Comparison of ENCODE assay signal across 14 mouse cellular contexts in genomic region chr7:84361086-84361684, GRCm38 (mm10). TPM values are rescaled to one million over a fixed set of nuclear protein-coding genes. Genes with fewer than 3 reads are reported as not detected.
DNase-seq lines count a peak whose midpoint lies in the region; ATAC-seq and TF ChIP-seq lines count a peak whose summit lies in the region.
"Had no signal": no experiment of that assay in that cellular context is flagged by ENCODE, and none has a peak within 500 bp of the region (broad histone marks: within the 10 kb centered on the region; RNA-seq: fewer than 3 reads in every experiment).

No protein-coding gene starts in this region.

- no peaks in the 10 kb centered on the region for H3K4me1 ChIP-seq in midbrain, postnatal 0 days (ENCODE audit: insufficient read depth, low read length)
- peaks cover 13% of the 10 kb centered on the region for H3K4me1 ChIP-seq in midbrain, embryonic 15.5 days
- H3K4me1 ChIP-seq in kidney, postnatal 0 days (replicated peaks; ENCODE audit: insufficient read depth, low read length) = no peaks in the 10 kb centered on the region
- H3K4me1 ChIP-seq in stomach, postnatal 0 days (replicated peaks; ENCODE audit: control insufficient read depth, insufficient read depth) = no peaks in the 10 kb centered on the region
- H3K4me1 ChIP-seq: liver, embryonic 15.5 days had no signal

- H3K27me3 ChIP-seq in midbrain, postnatal 0 days (ENCODE audit: insufficient read depth, low read length) = no peaks in the 10 kb centered on the region
- no peaks in the 10 kb centered on the region for H3K27me3 ChIP-seq in midbrain, embryonic 15.5 days (replicated peaks)
- H3K27me3 ChIP-seq in kidney, postnatal 0 days (ENCODE audit: insufficient read depth, low read length) = no peaks in the 10 kb centered on the region
- no peaks in the 10 kb centered on the region for H3K27me3 ChIP-seq in stomach, postnatal 0 days (ENCODE audit: control insufficient read depth, insufficient read depth, low read length)
- H3K27me3 ChIP-seq: heart, embryonic 15.5 days; liver, embryonic 15.5 days had no signal

- intact Hi-C loops in gastrocnemius, postnatal 36 days (cut with DNase I) = no loop called here

- TF ChIP-seq CTCF in midbrain, postnatal 0 days (IDR thresholded peaks at IDR 0.05) = no peak
- TF ChIP-seq CTCF in kidney, postnatal 0 days (IDR thresholded peaks at IDR 0.05; ENCODE audit: low read depth) = no peak
- no peak for TF ChIP-seq CTCF in stomach, postnatal 0 days (IDR thresholded peaks at IDR 0.05; ENCODE audit: low read depth)

- WGBS in midbrain, postnatal 0 days = 69% methylated on average over 10 of the region's 10 CpGs
- 84% methylated on average over 10 of the region's 10 CpGs for WGBS in midbrain, embryonic 15.5 days
- 72% methylated on average over 10 of the region's 10 CpGs for WGBS in kidney, postnatal 0 days
- 83% methylated on average over 10 of the region's 10 CpGs for WGBS in stomach, postnatal 0 days

- no peak overlapping the region for H3K4me2 ChIP-seq in midbrain, postnatal 0 days (ENCODE audit: low read depth, low read length, poor library complexity, severe bottlenecking)
- no peak overlapping the region for H3K4me2 ChIP-seq in midbrain, embryonic 15.5 days
- H3K4me2 ChIP-seq in kidney, postnatal 0 days (ENCODE audit: low read length) = no peak overlapping the region
- no peak overlapping the region for H3K4me2 ChIP-seq in stomach, postnatal 0 days (replicated peaks; ENCODE audit: low read depth)
- H3K4me2 ChIP-seq: heart, embryonic 15.5 days; liver, embryonic 15.5 days had no signal

- DNase-seq in gastrocnemius, postnatal 25 days = peak; percentile 12
- DNase-seq in gastrocnemius, postnatal 36 days = no peak
- DNase-seq in midbrain, postnatal 0 days (ENCODE audit: low spot score) = peak; percentile 33
- DNase-seq in kidney, postnatal 0 days (ENCODE audit: low spot score) = no peak
- DNase-seq in lung, postnatal 4 days = peak; percentile 38 to 72
- no peak for DNase-seq in stomach, postnatal 0 days (ENCODE audit: low spot score)
- no peak for DNase-seq in cerebellum, adult 8-10 months
- DNase-seq: gastrocnemius, postnatal 14 days had no signal

- H3K9me3 ChIP-seq in midbrain, postnatal 0 days (ENCODE audit: low read length) = no peaks in the 10 kb centered on the region
- H3K9me3 ChIP-seq in midbrain, embryonic 15.5 days = no peaks in the 10 kb centered on the region
- H3K9me3 ChIP-seq in kidney, postnatal 0 days (replicated peaks; ENCODE audit: low read length) = no peaks in the 10 kb centered on the region
- no peaks in the 10 kb centered on the region for H3K9me3 ChIP-seq in stomach, postnatal 0 days (ENCODE audit: control insufficient read depth, low read length)
- H3K9me3 ChIP-seq: heart, embryonic 15.5 days; liver, embryonic 15.5 days had no signal

- no peak overlapping the region for H3K27ac ChIP-seq in midbrain, postnatal 0 days (ENCODE audit: low read depth, low read length)
- no peak overlapping the region for H3K27ac ChIP-seq in midbrain, embryonic 15.5 days
- H3K27ac ChIP-seq in kidney, postnatal 0 days = peak overlapping the region; percentile 47; the same call in 1 of the 2 replicates
- H3K27ac ChIP-seq in stomach, postnatal 0 days (replicated peaks) = no peak overlapping the region
- H3K27ac ChIP-seq: heart, embryonic 15.5 days; liver, embryonic 15.5 days had no signal

- H3K9ac ChIP-seq in midbrain, postnatal 0 days (replicated peaks; ENCODE audit: low read length, poor library complexity, severe bottlenecking) = no peak overlapping the region
- no peak overlapping the region for H3K9ac ChIP-seq in midbrain, embryonic 15.5 days
- no peak overlapping the region for H3K9ac ChIP-seq in kidney, postnatal 0 days (ENCODE audit: low read depth, low read length)
- H3K9ac ChIP-seq in stomach, postnatal 0 days (ENCODE audit: low read length) = no peak overlapping the region
- H3K9ac ChIP-seq: heart, embryonic 15.5 days; liver, embryonic 15.5 days had no signal

- no peak for TF ChIP-seq EP300 in stomach, postnatal 0 days (optimal IDR thresholded peaks at IDR 0.05)

- H3K4me3 ChIP-seq in midbrain, postnatal 0 days (ENCODE audit: low read depth, low read length) = no peak overlapping the region
- H3K4me3 ChIP-seq in midbrain, embryonic 15.5 days = no peak overlapping the region
- H3K4me3 ChIP-seq in kidney, postnatal 0 days (replicated peaks; ENCODE audit: low read depth, low read length) = no peak overlapping the region
- H3K4me3 ChIP-seq in stomach, postnatal 0 days (ENCODE audit: low read depth, low read length) = no peak overlapping the region
- H3K4me3 ChIP-seq: heart, embryonic 15.5 days; liver, embryonic 15.5 days had no signal

- ATAC-seq in midbrain, postnatal 0 days (ENCODE audit: low FRiP score) = no peak
- no peak for ATAC-seq in midbrain, embryonic 15.5 days (replicated peaks)
- no peak; the same call in 1 of the 2 replicates for ATAC-seq in kidney, postnatal 0 days (replicated peaks; ENCODE audit: low FRiP score, low read depth)
- no peak for ATAC-seq in stomach, postnatal 0 days (ENCODE audit: low FRiP score, low TSS enrichment)
- ATAC-seq: intestine, embryonic 16.5 days had no signal

- H3K36me3 ChIP-seq in midbrain, postnatal 0 days (ENCODE audit: insufficient read depth, low read length) = peaks cover 12% of the 10 kb centered on the region
- H3K36me3 ChIP-seq in midbrain, embryonic 15.5 days (replicated peaks) = 0 out of 2 replicates have a peak, but pooled peaks cover 5% of the 10 kb centered on the region
- no peaks in the 10 kb centered on the region for H3K36me3 ChIP-seq in kidney, postnatal 0 days (ENCODE audit: insufficient read depth, low read length)
- H3K36me3 ChIP-seq in stomach, postnatal 0 days (ENCODE audit: control insufficient read depth, insufficient read depth, low read length) = no peaks in the 10 kb centered on the region
- H3K36me3 ChIP-seq: heart, embryonic 15.5 days; liver, embryonic 15.5 days had no signal

RNA-seq across cellular contexts. Expression of gene Arnt2, which starts 48.8 kb away (rescaled TPM):
- total RNA-seq in gastrocnemius, postnatal 25 days (2021) = 1 to 10 TPM in 1 of 2 experiments, under 1 TPM in 1; 0.72 to 1.1 TPM
- 1 to 10 TPM in 1 of 2 experiments, under 1 TPM in 1; 0.59 to 1.6 TPM for total RNA-seq in gastrocnemius, postnatal 36 days (2021)
- total RNA-seq in midbrain, postnatal 0 days (2014; rRNA removed) = 165 and 166 TPM in 2 replicates
- polyA plus RNA-seq in midbrain, postnatal 0 days (2015; fragmentation: Nextera tagmentation; extraction: Ambion mirVana) = 62.9 and 63.1 TPM in 2 replicates
- 88.4 and 96.8 TPM in 2 replicates for polyA plus RNA-seq in midbrain, embryonic 15.5 days (2015; fragmentation: Nextera tagmentation; extraction: Ambion mirVana)
- 8.3 and 8.4 TPM in 2 replicates for polyA plus RNA-seq in kidney, postnatal 0 days (2015; fragmentation: Nextera tagmentation; extraction: Ambion mirVana)
- 0.89 and 0.94 TPM in 2 replicates for polyA plus RNA-seq in stomach, postnatal 0 days (2015; fragmentation: Nextera tagmentation; extraction: Ambion mirVana)
- total RNA-seq: common myeloid progenitor, adult 5-6 weeks; monocyte, adult 5-6 weeks had no signal

Comparison
In these comparisons a context has a peak if more than half of its experiments do, and no peak if none do; other contexts are left out.
1. DNase-seq: peak in gastrocnemius, postnatal 25 days (single experiment), midbrain, postnatal 0 days (single experiment) and lung, postnatal 4 days (2 of 2); none in gastrocnemius, postnatal 36 days (0 of 2), kidney, postnatal 0 days (single experiment), stomach, postnatal 0 days (single experiment) and cerebellum, adult 8-10 months (single experiment).